Mouse (Mus musculus) limb, embryonic 14.5 days (tissue): ENCODE data around the gene Doc2b. TPM values are rescaled to one million over a fixed set of nuclear protein-coding genes. Genes with fewer than 3 reads are reported as not detected.
A peak's percentile ranks its signal among the peaks of the same experiment; 100 is the strongest.

Source experiments
- ATAC-seq: fragments of 200-750 bp; cut with Nextera tagmentation; 2 replicates; pipeline ENCODE4 v1.8.0; 2017; ENCODE audit warnings: low read depth, moderate number of reproducible peaks, moderate TSS enrichment; ENCODE audit not compliant: low FRiP score
- DNase-seq: peaks from one replicate; pipeline ENCODE4 v3.0.0-alpha.2; 2015; ENCODE audit warnings: low spot score
- H3K27ac ChIP-seq: fragments of 300-500 bp; sonication (generic); replicated peaks from 2 replicates; pipeline ENCODE4 v1.5.1; 2014; ENCODE audit warnings: low read depth, mild to moderate bottlenecking, low read length, moderate library complexity, mixed read lengths
- H3K27me3 ChIP-seq: fragments of 300-500 bp; sonication (generic); 2 replicates; pipeline ENCODE4 v1.6.1; 2014; ENCODE audit warnings: low read length, mixed read lengths; ENCODE audit not compliant: control insufficient read depth, insufficient read depth
- H3K36me3 ChIP-seq: fragments of 300-500 bp; sonication (generic); 2 replicates; pipeline ENCODE4 v1.6.1; 2014; ENCODE audit warnings: mild to moderate bottlenecking, low read length, moderate library complexity, mixed read lengths; ENCODE audit not compliant: control insufficient read depth, insufficient read depth
- H3K4me1 ChIP-seq: fragments of 300-500 bp; sonication (generic); 2 replicates; pipeline ENCODE4 v1.6.1; 2014; ENCODE audit warnings: antibody characterized with exemption, low read length, mixed read lengths; ENCODE audit not compliant: control insufficient read depth, insufficient read depth
- H3K4me2 ChIP-seq: fragments of 300-500 bp; sonication (generic); replicated peaks from 2 replicates; pipeline ENCODE4 v1.6.1; 2014; ENCODE audit warnings: low read depth, mild to moderate bottlenecking, low read length, moderate library complexity; ENCODE audit not compliant: severe bottlenecking
- H3K4me3 ChIP-seq: fragments of 300-500 bp; sonication (generic); replicated peaks from 2 replicates; pipeline ENCODE4 v1.5.1; 2014; ENCODE audit warnings: low read length
- H3K9ac ChIP-seq: fragments of 300-500 bp; sonication (generic); 2 replicates; pipeline ENCODE4 v1.6.1; 2014; ENCODE audit warnings: mild to moderate bottlenecking, low read depth, low read length, moderate library complexity; ENCODE audit not compliant: severe bottlenecking
- H3K9me3 ChIP-seq: fragments of 300-500 bp; sonication (generic); 2 replicates; pipeline ENCODE4 v1.6.1; 2016; ENCODE audit warnings: low read length; ENCODE audit not compliant: control insufficient read depth
- POLR2A ChIP-seq: fragments of 200-500 bp; IDR thresholded peaks from 2 replicates; pipeline ENCODE4 v1.8.0; 2012; ENCODE audit warnings: inconsistent platforms, mild to moderate bottlenecking, moderate library complexity, borderline replicate concordance; ENCODE audit not compliant: insufficient read depth, insufficient read length; ENCODE audit errors: extremely low read depth
- WGBS: fragments of 180-500 bp; shearing (Covaris S2); extraction: QIAGEN DNeasy Blood & Tissue Kit; methylation state at CpG from one replicate; pipeline ENCODE4 v1.1.7; 2014; 5-methylcytosine and 5-hydroxymethylcytosine counted together
- polyA plus RNA-seq, 2 experiments: library from polyadenylated mRNA; depleted of rRNA in 1 of 2; stranded (reverse) in 1 of 2; unstranded in 1 of 2; fragments of >200 nt; fragmentation: Nextera tagmentation in 1 of 2; extraction: Ambion mirVana in 1 of 2; gene quantifications; 2 replicates each; pipeline versions ENCODE4 v1.2.1 to v1.2.3; 2012 to 2014

Doc2b gene
- polyA plus RNA-seq, 2 experiments = 1.6 to 3.9 TPM

DNA sequence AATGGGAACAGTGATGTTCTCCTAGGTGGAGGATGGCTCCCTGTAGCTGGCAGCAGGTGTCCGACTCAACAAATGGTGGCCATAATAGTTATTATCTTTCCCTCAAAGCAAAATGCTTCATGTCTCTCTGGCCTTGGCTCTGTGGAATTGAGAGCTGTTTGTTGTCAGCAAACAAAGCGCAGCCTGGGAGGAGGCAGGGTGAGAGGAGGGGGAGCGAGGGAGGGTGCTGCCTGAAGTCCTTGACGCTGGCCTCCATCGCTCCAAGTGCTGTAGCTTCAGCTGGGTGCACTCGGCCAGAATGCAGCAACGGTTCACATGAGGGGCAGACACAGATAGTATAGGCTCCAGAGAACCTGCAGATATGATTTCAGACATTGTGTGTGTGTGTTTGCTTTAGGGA, 27.7 kb upstream of the Doc2b start:
- H3K27me3 ChIP-seq = no peaks in the 10 kb centered on the region
- no peak for ATAC-seq
- no peak overlapping the region for H3K27ac ChIP-seq
- H3K4me1 ChIP-seq = no peaks in the 10 kb centered on the region
- H3K9me3 ChIP-seq = no peaks in the 10 kb centered on the region
- no peak for TF ChIP-seq POLR2A
- WGBS = 55% methylated on average over 7 of the region's 7 CpGs
- DNase-seq = no peak
- H3K9ac ChIP-seq = no peak overlapping the region
- no peak overlapping the region for H3K4me2 ChIP-seq
- no peak overlapping the region for H3K4me3 ChIP-seq
- H3K36me3 ChIP-seq = no peaks in the 10 kb centered on the region

DNA sequence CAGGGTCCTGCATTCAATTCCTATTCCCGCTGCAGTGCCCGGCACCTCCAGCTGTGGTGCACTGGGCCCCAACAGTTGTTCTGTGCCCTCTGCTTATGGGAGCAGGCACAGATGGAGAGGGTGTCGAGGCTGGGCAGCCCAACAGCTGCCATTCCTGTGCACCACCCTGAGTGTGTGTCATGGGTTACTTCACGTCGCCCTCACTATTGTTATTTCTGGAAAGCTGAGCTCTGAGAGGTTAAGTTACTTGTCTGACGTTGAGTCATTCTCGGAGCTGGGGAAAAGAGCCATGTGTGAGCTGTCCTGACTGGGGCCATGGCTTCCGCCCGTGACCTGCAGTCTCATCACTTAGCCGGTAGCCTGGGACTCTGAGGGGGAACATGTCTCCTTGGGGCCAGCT, 17.2 kb upstream of the Doc2b start:
- H3K9me3 ChIP-seq = no peaks in the 10 kb centered on the region
- no peak overlapping the region for H3K9ac ChIP-seq
- peaks cover 22% of the 10 kb centered on the region for H3K4me1 ChIP-seq
- H3K27me3 ChIP-seq = no peaks in the 10 kb centered on the region
- no peak for TF ChIP-seq POLR2A
- 60% methylated on average over 10 of the region's 10 CpGs for WGBS
- H3K36me3 ChIP-seq = no peaks in the 10 kb centered on the region
- no peak overlapping the region for H3K4me3 ChIP-seq
- no peak overlapping the region; the same call in 1 of the 2 replicates for H3K27ac ChIP-seq
- H3K4me2 ChIP-seq = no peak overlapping the region
- peak; percentile 67 for ATAC-seq
- DNase-seq = no peak

GRCm38 (mm10) chr11:75811900-75812299, 16.1 kb upstream of the Doc2b start:
- no peaks in the 10 kb centered on the region for H3K36me3 ChIP-seq
- no peak overlapping the region for H3K9ac ChIP-seq
- TF ChIP-seq POLR2A = no peak
- no peaks in the 10 kb centered on the region for H3K9me3 ChIP-seq
- no peak overlapping the region for H3K4me3 ChIP-seq
- peak overlapping the region; percentile 75 for H3K27ac ChIP-seq
- H3K27me3 ChIP-seq = no peaks in the 10 kb centered on the region
- no peak overlapping the region for H3K4me2 ChIP-seq
- peak; percentile 73 for DNase-seq
- H3K4me1 ChIP-seq = peaks cover 11% of the 10 kb centered on the region; the same call in 1 of the 2 replicates
- 39% methylated on average over 3 of the region's 3 CpGs for WGBS
- peak; percentile 45; the same call in 1 of the 2 replicates for ATAC-seq

GRCm38 (mm10) chr11:75810526-75810925, 14.7 kb upstream of the Doc2b start:
- Histone ChIP-seq H3K4me3 (no peak overlapping the region), H3K9me3 (no peaks in the 10 kb centered on the region), H3K4me2 (no peak overlapping the region), H3K36me3 (no peaks in the 10 kb centered on the region), H3K9ac (no peak overlapping the region), H3K27me3 (no peaks in the 10 kb centered on the region), H3K27ac (no peak overlapping the region), H3K4me1 (peaks cover 11% of the 10 kb centered on the region; the same call in 1 of the 2 replicates)
- DNase-seq (no peak), ATAC-seq (no peak)
- 82% methylated on average over 3 of the region's 3 CpGs for WGBS
- no peak for TF ChIP-seq POLR2A

GRCm38 (mm10) chr11:75807486-75807885, 11.6 kb upstream of the Doc2b start:
- no peak for ATAC-seq
- H3K4me3 ChIP-seq = no peak overlapping the region
- no peaks in the 10 kb centered on the region for H3K9me3 ChIP-seq
- no peak for TF ChIP-seq POLR2A
- H3K27me3 ChIP-seq = no peaks in the 10 kb centered on the region
- no peak overlapping the region for H3K4me2 ChIP-seq
- DNase-seq = no peak
- H3K27ac ChIP-seq = no peak overlapping the region
- no peak overlapping the region for H3K9ac ChIP-seq
- no peaks in the 10 kb centered on the region for H3K36me3 ChIP-seq
- 0 out of 2 replicates have a peak, but pooled peaks cover 5% of the 10 kb centered on the region for H3K4me1 ChIP-seq
- 29% methylated on average over 5 of the region's 5 CpGs for WGBS

DNA sequence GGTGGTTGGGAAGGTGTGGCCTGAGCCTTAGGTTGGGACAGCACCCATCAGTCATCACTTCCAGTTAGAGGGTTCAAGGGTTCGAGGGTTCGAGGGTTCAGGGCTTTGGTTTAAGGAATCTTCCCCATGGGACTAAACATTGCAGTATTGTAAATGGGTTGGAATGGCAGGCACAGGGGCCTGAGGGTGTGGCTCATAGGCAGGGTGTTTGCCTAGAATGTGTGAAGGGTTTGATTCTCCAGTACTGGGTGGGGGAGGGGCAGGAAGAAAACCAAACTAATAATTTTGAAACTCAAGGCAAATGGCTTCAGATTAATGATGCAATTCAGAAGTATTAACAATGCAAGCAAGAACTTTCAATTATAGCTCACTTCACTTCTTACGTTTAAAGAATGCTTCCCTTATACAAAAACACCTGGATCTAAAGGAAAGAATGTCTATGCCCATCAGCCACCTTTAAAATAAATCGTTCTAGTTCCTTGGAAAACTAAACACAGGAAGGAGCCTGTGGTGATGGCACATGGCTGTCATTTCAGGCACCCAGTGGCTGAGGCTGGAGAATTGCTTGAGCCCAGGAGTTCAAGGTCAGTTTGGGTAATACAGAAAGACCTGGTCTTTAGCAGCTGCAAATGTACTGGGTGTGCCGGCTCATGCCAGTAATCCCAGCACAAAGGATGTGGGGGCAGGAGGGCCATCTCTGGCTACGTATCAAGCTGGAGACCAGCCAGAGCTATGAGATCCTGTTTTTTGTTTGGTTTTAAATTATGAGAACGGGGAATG, 6.1 kb upstream of the Doc2b start:
- H3K4me1 ChIP-seq = no peaks in the 10 kb centered on the region
- no peak overlapping the region for H3K4me3 ChIP-seq
- H3K36me3 ChIP-seq = no peaks in the 10 kb centered on the region
- TF ChIP-seq POLR2A = no peak
- H3K9me3 ChIP-seq = no peaks in the 10 kb centered on the region
- 75% methylated on average over 7 of the region's 7 CpGs for WGBS
- no peak overlapping the region for H3K27ac ChIP-seq
- H3K4me2 ChIP-seq = no peak overlapping the region
- H3K9ac ChIP-seq = no peak overlapping the region
- no peak for ATAC-seq
- H3K27me3 ChIP-seq = peaks cover 12% of the 10 kb centered on the region; the same call in 1 of the 2 replicates
- DNase-seq = no peak
